Mouse (Mus musculus) small intestine, adult 2 months (tissue): Measurements from ENCODE around the gene Fam102a. TPM values are rescaled to one million over a fixed set of nuclear protein-coding genes. Genes with fewer than 3 reads are reported as not detected.

Experiments
- H3K27ac ChIP-seq: fragments of 200-500 bp; 2 replicates; pipeline ENCODE4 v1.5.1; 2012; ENCODE audit warnings: low read depth, low read length, control low read depth, inconsistent platforms; ENCODE audit not compliant: insufficient read depth
- H3K27me3 ChIP-seq: fragments of 200-500 bp; 2 replicates; pipeline ENCODE4 v1.6.1; 2012; ENCODE audit warnings: mild to moderate bottlenecking, moderate library complexity, low read length, inconsistent platforms; ENCODE audit not compliant: control insufficient read depth, insufficient read depth
- H3K36me3 ChIP-seq: fragments of 200-500 bp; 2 replicates; pipeline ENCODE4 v1.6.1; 2012; ENCODE audit warnings: mild to moderate bottlenecking, low read length, control low read depth, inconsistent platforms; ENCODE audit not compliant: control insufficient read depth, insufficient read depth
- H3K4me1 ChIP-seq: fragments of 200-500 bp; 2 replicates; pipeline ENCODE4 v1.6.1; 2012; ENCODE audit warnings: low read length, inconsistent platforms, mixed read lengths; ENCODE audit not compliant: control insufficient read depth, insufficient read depth, insufficient read length
- H3K4me3 ChIP-seq: fragments of 200-500 bp; 2 replicates; pipeline ENCODE4 v1.5.1; 2012; ENCODE audit warnings: low read depth, mild to moderate bottlenecking, control low read depth, inconsistent platforms, low read length, moderate library complexity
- CTCF ChIP-seq: fragments of 200-500 bp; IDR thresholded peaks from 2 replicates; pipeline ENCODE4 v1.5.1; 2012; ENCODE audit warnings: low read depth, mild to moderate bottlenecking, control low read depth, inconsistent platforms, low read length, moderate library complexity, mixed read lengths; ENCODE audit not compliant: insufficient replicate concordance, insufficient read length; ENCODE audit errors: extremely low read depth
- POLR2A ChIP-seq: fragments of 200-500 bp; IDR thresholded peaks from 2 replicates; pipeline ENCODE4 v1.6.1; 2012; ENCODE audit warnings: low read depth, mild to moderate bottlenecking, control low read depth, inconsistent platforms, low read length, moderate library complexity
- WGBS: fragments of 180-500 bp; shearing (Covaris S2); methylation state at CpG from one replicate; pipeline ENCODE4 v1.1.7; 2018; 5-methylcytosine and 5-hydroxymethylcytosine counted together
- polyA plus RNA-seq: library from polyadenylated mRNA; depleted of rRNA; stranded (reverse); fragments of >200 nt; gene quantifications from 2 replicates; pipeline ENCODE4 v1.2.3, GENCODE M21; 2012

Gene Fam102a
- polyA plus RNA-seq, 1 experiment, result 96.2 TPM

DNA sequence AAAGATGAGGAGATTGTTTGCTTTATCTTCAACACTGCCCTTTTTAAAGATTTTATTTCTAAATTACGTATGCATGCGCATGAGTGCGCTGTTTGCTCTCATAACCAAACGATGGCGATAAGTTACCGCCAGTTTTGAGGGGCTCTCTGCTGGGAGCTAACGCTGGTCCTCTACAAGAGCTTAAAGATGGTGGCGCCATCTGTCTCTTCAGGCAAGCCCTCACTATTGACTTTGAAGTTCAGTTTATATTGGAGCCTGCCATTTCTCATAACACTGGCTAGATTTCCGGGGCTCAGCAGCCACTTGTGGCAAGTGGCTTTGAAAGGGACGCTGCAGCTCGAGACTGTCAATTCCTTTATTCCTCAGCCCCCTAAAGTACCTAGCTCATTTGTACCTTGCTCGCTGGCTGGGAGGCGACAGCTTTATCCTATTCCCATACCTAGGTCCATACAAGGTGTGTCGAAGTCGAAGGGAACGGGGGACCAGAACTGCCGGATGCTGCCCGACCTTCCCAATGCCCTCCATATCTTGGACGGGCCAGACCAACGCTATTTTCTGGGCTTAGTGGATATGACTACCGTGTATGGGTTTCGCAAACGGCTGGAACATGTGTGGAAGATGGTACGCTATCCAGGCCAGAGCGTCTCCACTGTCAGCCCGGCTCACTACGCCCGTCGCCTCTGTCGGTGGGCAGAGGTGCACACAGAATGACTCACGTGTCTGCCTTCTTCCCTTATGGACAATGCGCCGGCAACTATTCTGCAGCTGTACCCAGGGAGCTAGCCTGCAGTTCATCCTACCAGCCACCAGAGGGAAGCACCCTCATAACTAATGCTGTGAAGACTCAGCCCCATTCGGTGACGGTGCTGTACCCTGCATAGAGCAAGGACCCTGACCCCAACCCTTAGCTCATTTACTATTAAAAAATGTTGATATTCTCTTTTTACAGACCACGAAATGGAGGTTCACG is 48.0 kb downstream of the Fam102a start:
- Histone ChIP-seq H3K4me1 (peaks cover 9% of the 10 kb centered on the region), H3K27me3 (peaks cover 3% of the 10 kb centered on the region; the same call in 1 of the 2 replicates), H3K27ac (no peak overlapping the region), H3K4me3 (peak overlapping the region; percentile 23; the same call in 1 of the 2 replicates), H3K36me3 (no peaks in the 10 kb centered on the region)
- 15% methylated on average over 37 of the region's 37 CpGs for WGBS
- TF ChIP-seq POLR2A (no peak; the same call in 1 of the 2 replicates), CTCF (peak; percentile 87; the same call in 1 of the 2 replicates)

DNA sequence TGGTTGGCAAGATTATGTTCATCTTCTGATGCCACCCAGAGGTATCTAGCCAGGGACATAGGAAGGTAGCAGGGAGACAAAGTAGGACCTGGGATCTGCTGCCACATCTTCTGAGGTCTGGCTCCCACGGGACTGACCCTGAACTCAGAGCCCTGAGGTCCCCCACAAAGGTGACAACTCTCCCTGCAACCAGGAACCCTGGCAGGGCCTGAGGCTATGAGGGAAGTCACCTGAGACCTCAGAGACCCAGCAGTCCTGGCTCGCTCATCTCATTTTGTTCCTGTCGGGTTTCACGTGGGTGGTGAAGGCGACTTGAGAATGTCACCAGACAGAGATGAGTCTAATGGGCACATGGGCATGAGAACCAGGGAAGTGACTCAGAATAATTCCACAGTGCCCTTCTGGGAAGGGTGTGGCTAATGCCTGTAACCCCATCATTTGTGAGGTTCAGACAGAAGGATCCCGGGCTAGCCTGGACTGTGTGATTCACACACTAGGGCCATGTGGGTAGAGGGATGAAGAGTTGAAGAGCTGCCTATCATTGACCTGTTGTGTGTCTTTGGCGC is 50.1 kb downstream of the Fam102a start:
- Histone ChIP-seq H3K4me1 (peaks cover 10% of the 10 kb centered on the region), H3K36me3 (no peaks in the 10 kb centered on the region), H3K27ac (no peak overlapping the region), H3K27me3 (no peaks in the 10 kb centered on the region), H3K4me3 (no peak overlapping the region)
- WGBS, result 86% methylated on average over 7 of the region's 7 CpGs
- TF ChIP-seq POLR2A (no peak), CTCF (no peak)

DNA sequence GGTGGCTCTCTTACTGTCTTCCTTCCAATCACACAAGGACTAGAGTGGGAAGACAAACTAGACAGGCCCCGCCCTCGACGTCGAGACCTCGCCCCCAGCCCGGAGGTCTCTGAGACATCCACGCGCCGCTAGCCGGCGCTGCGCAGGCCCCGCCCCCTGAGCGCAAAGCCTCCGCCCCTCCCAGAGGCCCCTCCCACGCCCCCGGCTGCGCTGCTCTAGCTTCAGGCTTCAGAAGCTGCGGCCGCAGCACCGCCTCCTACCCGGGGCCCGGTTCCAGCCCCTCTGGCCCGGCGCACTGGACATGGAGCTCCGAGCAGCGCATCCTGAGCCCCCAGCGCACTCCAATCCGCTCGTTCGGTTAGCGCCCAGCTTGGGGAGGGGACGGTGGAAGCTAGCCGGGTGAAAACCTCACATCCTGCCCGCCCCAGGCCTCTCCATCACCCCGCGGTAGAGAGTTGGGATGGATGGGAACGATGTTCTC is 51.8 kb downstream of the Fam102a start, which contains the start of gene St6galnac4:
Gene St6galnac4 (plus strand): TSS at position 225 of the 481 bp plus-strand sequence.
- Histone ChIP-seq H3K4me1 (peaks cover 10% of the 10 kb centered on the region), H3K27ac (peak within 1 kb of the TSS; percentile 67), H3K27me3 (no peaks in the 10 kb centered on the region), H3K36me3 (no peaks in the 10 kb centered on the region), H3K4me3 (peak within 1 kb of the TSS; percentile 89)
- TF ChIP-seq POLR2A (peak; percentile 69; the same call in 1 of the 2 replicates), CTCF (peak; percentile 36; the same call in 1 of the 2 replicates)
- under 1% methylated on average over 38 of the region's 38 CpGs for WGBS

- H3K36me3 ChIP-seq, result no peaks in the 10 kb centered on the region
- H3K27me3 ChIP-seq, result no peaks in the 10 kb centered on the region
- WGBS, result 56% methylated on average over 9 of the region's 9 CpGs
- peak overlapping the region; percentile 67 for H3K27ac ChIP-seq
- no peak for TF ChIP-seq CTCF
- no peak; the same call in 1 of the 2 replicates for TF ChIP-seq POLR2A
- H3K4me1 ChIP-seq, result peaks cover 10% of the 10 kb centered on the region
- peak overlapping the region; percentile 89 for H3K4me3 ChIP-seq
These were observed 52.7 kb downstream of the Fam102a start for GRCm38 (mm10) chr2:32587731-32588321.

- H3K4me3 ChIP-seq, result no peak overlapping the region
- H3K36me3 ChIP-seq, result no peaks in the 10 kb centered on the region
- peaks cover 7% of the 10 kb centered on the region for H3K4me1 ChIP-seq
- TF ChIP-seq POLR2A (no peak), CTCF (no peak)
- no peak overlapping the region; the same call in 1 of the 2 replicates for H3K27ac ChIP-seq
- no peaks in the 10 kb centered on the region for H3K27me3 ChIP-seq
- WGBS, result 47% methylated on average over 11 of the region's 11 CpGs
These were observed 54.2 kb downstream of the Fam102a start for GRCm38 (mm10) chr2:32589213-32589795.

GRCm38 (mm10) chr2:32590224-32590623 is 55.1 kb downstream of the Fam102a start:
- 76% methylated on average over 10 of the region's 10 CpGs for WGBS
- no peaks in the 10 kb centered on the region for H3K36me3 ChIP-seq
- peaks cover 7% of the 10 kb centered on the region for H3K4me1 ChIP-seq
- no peak for TF ChIP-seq POLR2A
- TF ChIP-seq CTCF, result no peak
- no peak overlapping the region for H3K4me3 ChIP-seq
- H3K27ac ChIP-seq, result no peak overlapping the region
- no peaks in the 10 kb centered on the region for H3K27me3 ChIP-seq
